Mouse (Mus musculus): ENCODE measurements around the gene Mex3d.

- TF ChIP-seq GATA1 (IDR thresholded peaks at IDR 0.05; ENCODE audit: borderline replicate concordance, low read length) (no peak), FLI1 (IDR thresholded peaks at IDR 0.05; ENCODE audit: low read length) (no peak)
Observed at GRCm38 (mm10) chr10:80407924-80408323, 20.5 kb upstream of the Mex3d start.
